Mouse (Mus musculus) lung, postnatal 0 days (tissue): Measurements from ENCODE around the gene Slc30a3. TPM values are rescaled to one million over a fixed set of nuclear protein-coding genes. Genes with fewer than 3 reads are reported as not detected.
A peak's percentile ranks its signal among the peaks of the same experiment; 100 is the strongest.

Source experiments
- ATAC-seq: fragments of 200-750 bp; cut with Nextera tagmentation; 2 replicates; pipeline ENCODE4 v1.8.0; 2017; ENCODE audit warnings: moderate library complexity
- DNase-seq: peaks from one replicate; pipeline ENCODE4 v3.0.0-alpha.2; 2016; ENCODE audit warnings: low spot score
- H3K27ac ChIP-seq: fragments of 300-500 bp; sonication (generic); 2 replicates; pipeline ENCODE4 v1.5.1; 2014; ENCODE audit warnings: antibody characterized with exemption, mild to moderate bottlenecking, low read length, mixed read lengths
- H3K27me3 ChIP-seq: fragments of 300-500 bp; sonication (generic); replicated peaks from 2 replicates; pipeline ENCODE4 v1.6.1; 2014; ENCODE audit warnings: low read length, mixed read lengths; ENCODE audit not compliant: insufficient read depth
- H3K36me3 ChIP-seq: fragments of 300-500 bp; sonication (generic); 2 replicates; pipeline ENCODE4 v1.6.1; 2014; ENCODE audit warnings: low read length, mixed read lengths; ENCODE audit not compliant: insufficient read depth
- H3K4me1 ChIP-seq: fragments of 300-500 bp; sonication (generic); 2 replicates; pipeline ENCODE4 v1.6.1; 2014; ENCODE audit warnings: antibody characterized with exemption, low read depth, low read length, mixed read lengths; ENCODE audit not compliant: insufficient read depth
- H3K4me2 ChIP-seq: fragments of 300-500 bp; sonication (generic); replicated peaks from 2 replicates; pipeline ENCODE4 v1.6.1; 2014; ENCODE audit warnings: low read depth, mild to moderate bottlenecking, low read length, moderate library complexity, mixed read lengths
- H3K4me3 ChIP-seq: fragments of 300-500 bp; sonication (generic); 2 replicates; pipeline ENCODE4 v1.5.1; 2014; ENCODE audit warnings: low read depth, low read length
- H3K9ac ChIP-seq: fragments of 300-500 bp; sonication (generic); replicated peaks from 2 replicates; pipeline ENCODE4 v1.6.1; 2014; ENCODE audit warnings: low read depth, mild to moderate bottlenecking
- H3K9me3 ChIP-seq: fragments of 300-500 bp; sonication (generic); 2 replicates; pipeline ENCODE4 v1.6.1; 2016; ENCODE audit warnings: low read length, mixed read lengths
- CTCF ChIP-seq: IDR thresholded peaks from 2 replicates; pipeline ENCODE4 v1.5.1; 2016; ENCODE audit warnings: antibody characterized with exemption, mild to moderate bottlenecking
- EP300 ChIP-seq: IDR thresholded peaks from 2 replicates; pipeline ENCODE4 v1.6.1; 2016; ENCODE audit warnings: antibody characterized with exemption, mild to moderate bottlenecking, control low read depth
- WGBS: fragments of 180-500 bp; shearing (Covaris S2); extraction: QIAGEN DNeasy Blood & Tissue Kit; methylation state at CpG from one replicate; pipeline ENCODE4 v1.1.7; 2014; 5-methylcytosine and 5-hydroxymethylcytosine counted together
- polyA plus RNA-seq: library from polyadenylated mRNA; unstranded; fragments of >200 nt; fragmentation: Nextera tagmentation; extraction: Ambion mirVana; gene quantifications from 2 replicates; pipeline ENCODE4 v1.2.1, GENCODE M21; 2015

Gene Slc30a3
- polyA plus RNA-seq, 1 experiment from 2014 or later = not detected

DNA sequence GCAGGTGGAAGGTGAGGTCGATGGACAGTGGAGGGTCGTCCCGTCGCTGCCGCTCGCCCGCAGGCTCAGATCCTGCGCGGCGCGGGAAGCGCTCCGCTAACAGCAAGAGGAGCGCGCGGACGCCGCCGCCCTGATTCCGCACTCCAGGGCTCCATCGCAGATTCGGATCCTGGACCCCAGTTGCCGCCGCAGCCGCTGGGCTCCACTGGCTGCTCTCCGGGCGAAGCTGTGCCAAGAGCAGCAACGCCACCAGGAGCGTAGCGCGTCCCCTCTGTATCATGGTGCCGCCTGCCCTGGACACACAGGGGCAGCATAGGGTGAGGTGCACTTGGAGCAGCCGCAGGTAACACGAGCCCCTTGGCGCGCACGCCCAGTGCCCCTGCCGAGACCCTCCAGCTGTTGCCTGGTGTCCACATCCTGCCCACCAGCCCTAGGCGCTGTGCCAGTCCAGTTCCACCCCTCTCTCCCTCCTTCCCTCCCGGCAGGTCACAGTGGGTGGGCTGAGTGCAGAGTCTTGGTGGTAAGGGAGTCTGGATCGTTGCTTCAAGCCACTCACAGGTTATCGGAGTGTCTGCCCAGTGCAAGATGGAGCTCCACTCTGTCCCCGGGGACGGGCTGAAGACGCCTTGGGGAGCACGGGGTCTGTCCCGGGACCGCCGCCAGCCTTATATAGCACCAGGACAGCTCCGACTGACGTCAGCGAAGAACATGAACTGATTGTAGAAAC is 30.4 kb upstream of the Slc30a3 start, which contains the start of gene Ucn:
Gene Ucn, minus strand, starts transcription at position 589 of the 727 bp plus-strand sequence.
- peak; percentile 50; the same call in 1 of the 2 replicates for ATAC-seq
- Histone ChIP-seq H3K36me3 (no peaks in the 10 kb centered on the region; the same call in 1 of the 2 replicates), H3K27me3 (peaks cover 42% of the 10 kb centered on the region), H3K27ac (no peak within 1 kb of the TSS), H3K4me1 (0 out of 2 replicates have a peak, but pooled peaks cover 4% of the 10 kb centered on the region), H3K4me2 (peak within 1 kb of the TSS; percentile 22), H3K4me3 (peak within 1 kb of the TSS; percentile 10; the same call in 1 of the 2 replicates), H3K9me3 (no peaks in the 10 kb centered on the region), H3K9ac (no peak within 1 kb of the TSS)
- DNase-seq = peak; percentile 24
- TF ChIP-seq EP300 (no peak), CTCF (no peak)
- WGBS = 1% methylated on average over 52 of the region's 52 CpGs

DNA sequence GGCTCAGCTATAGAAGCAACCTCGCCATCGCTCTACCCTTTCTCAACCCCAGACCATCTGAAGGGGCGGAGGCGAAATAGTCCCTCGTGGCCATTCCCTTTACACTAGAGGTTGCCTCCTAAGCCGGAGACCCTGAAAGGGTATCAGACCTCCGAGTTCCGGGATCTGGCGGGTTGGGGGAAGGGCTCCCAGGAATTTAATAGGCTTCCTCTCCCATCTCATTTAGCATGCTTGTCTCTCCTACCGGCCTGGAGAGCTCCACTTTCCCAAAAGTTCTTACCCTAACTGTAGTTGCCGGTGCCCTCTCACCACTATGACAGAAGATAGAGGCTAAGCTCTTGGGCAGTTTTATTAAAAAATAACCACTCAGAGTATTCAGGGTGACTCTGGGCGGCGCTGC is 29.6 kb upstream of the Slc30a3 start:
- 0 out of 2 replicates have a peak overlapping the region, but pooled peaks have one; percentile 22 for H3K4me2 ChIP-seq

DNA sequence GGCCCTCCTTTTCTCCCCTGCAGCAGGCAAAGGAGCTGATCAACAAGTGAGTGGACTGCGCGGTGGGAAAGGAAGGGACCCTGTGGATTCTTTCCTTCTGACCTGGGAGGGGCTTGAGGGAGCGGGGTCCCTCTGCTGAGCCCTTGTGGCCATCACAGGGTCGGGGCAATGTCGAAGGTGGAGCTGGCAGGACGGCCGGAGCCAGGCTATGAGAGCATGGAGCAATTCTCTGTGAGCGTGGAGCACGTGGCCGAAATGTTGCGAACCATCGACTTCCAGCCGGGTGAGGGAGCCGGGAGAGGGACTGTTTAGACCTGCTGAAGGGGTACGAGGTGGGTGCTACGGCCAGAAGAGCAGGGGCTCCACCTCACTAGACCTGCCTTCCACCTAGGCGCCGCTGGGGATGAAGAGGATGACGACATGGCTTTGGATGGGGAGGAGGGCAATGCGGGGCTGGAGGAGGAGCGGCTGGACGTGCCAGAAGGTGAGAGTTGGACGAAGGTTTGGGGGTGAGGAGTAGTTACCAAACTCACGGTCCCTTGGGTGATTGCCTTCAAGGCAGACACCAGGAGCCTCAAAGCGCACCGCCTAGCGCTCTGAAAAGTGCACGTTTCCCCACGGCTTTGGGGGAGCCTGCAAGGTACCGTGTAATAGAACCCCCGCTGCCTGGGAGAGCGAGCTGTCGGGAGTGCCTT is 28.8 kb upstream of the Slc30a3 start:
- Histone ChIP-seq H3K4me1 (0 out of 2 replicates have a peak, but pooled peaks cover 4% of the 10 kb centered on the region), H3K27ac (no peak overlapping the region), H3K4me2 (no peak overlapping the region), H3K9ac (no peak overlapping the region), H3K27me3 (peaks cover 42% of the 10 kb centered on the region), H3K36me3 (no peaks in the 10 kb centered on the region; the same call in 1 of the 2 replicates), H3K4me3 (no peak overlapping the region), H3K9me3 (no peaks in the 10 kb centered on the region)
- no peak for DNase-seq
- TF ChIP-seq EP300 (no peak), CTCF (no peak)
- under 1% methylated on average over 30 of the region's 33 CpGs for WGBS
- no peak for ATAC-seq

More for the DNA sequence above, 29.6 kb upstream of the Slc30a3 start:
- DNase-seq (no peak), ATAC-seq (no peak)
- Histone ChIP-seq H3K27ac (no peak overlapping the region), H3K9me3 (no peaks in the 10 kb centered on the region), H3K4me3 (0 out of 2 replicates have a peak overlapping the region, but pooled peaks have one; percentile 10), H3K36me3 (no peaks in the 10 kb centered on the region; the same call in 1 of the 2 replicates), H3K4me1 (0 out of 2 replicates have a peak, but pooled peaks cover 4% of the 10 kb centered on the region), H3K9ac (no peak overlapping the region), H3K27me3 (peaks cover 42% of the 10 kb centered on the region)
- no peak for TF ChIP-seq EP300
- TF ChIP-seq CTCF = no peak
- 3% methylated on average over 13 of the region's 13 CpGs for WGBS

DNA sequence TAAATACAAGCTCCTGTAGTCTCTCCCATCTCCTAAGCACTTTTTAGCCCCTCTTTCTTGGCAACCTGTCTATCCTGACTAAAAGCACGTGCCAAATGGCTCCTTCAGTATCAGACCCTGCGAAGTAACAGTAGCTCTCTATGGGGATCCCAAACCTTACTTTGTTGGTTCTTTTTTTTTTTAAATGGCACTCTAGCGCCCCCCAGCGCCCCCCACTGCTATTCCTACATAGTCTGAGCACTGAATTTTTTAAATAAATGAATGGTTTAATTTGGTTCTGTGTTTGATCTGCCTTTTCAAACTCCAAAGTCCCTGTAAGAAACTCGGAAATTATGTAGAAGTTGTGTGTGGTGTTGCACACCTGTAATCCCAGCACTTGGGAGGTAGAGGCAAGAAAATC is 18.0 kb upstream of the Slc30a3 start:
- ATAC-seq (no peak), DNase-seq (no peak)
- Histone ChIP-seq H3K9ac (no peak overlapping the region), H3K4me3 (no peak overlapping the region), H3K27ac (no peak overlapping the region), H3K36me3 (no peaks in the 10 kb centered on the region), H3K9me3 (no peaks in the 10 kb centered on the region), H3K4me2 (no peak overlapping the region), H3K27me3 (no peaks in the 10 kb centered on the region), H3K4me1 (no peaks in the 10 kb centered on the region)
- whole genome bisulfite sequencing = 37% methylated on average over 5 of the region's 5 CpGs
- TF ChIP-seq CTCF (no peak), EP300 (no peak)

DNA sequence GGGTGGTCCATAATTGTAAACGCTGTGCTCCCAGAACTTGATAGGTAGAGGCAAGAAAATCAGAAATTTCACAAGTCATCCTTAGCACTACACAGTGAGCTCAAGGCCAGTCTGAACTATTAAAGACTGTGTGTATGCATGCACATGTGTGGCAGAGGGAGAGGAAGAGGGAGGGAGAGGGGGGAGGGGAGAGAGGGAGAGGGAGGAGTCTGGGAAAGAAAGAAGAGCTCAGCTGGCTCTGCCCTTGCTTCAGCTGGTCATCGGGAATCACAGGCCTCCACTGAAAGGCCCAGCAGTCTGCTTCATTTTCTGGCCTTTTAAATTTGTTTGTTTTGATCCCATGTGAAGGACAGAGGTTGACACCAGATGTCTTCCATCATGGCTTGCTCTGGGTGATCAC is 15.4 kb upstream of the Slc30a3 start:
- H3K4me2 ChIP-seq = no peak overlapping the region
- H3K9ac ChIP-seq = no peak overlapping the region
- no peaks in the 10 kb centered on the region for H3K4me1 ChIP-seq
- no peak overlapping the region for H3K4me3 ChIP-seq
- ATAC-seq = no peak
- 33% methylated on average over 2 of the region's 2 CpGs for WGBS
- TF ChIP-seq CTCF (no peak), EP300 (no peak)
- H3K27me3 ChIP-seq = no peaks in the 10 kb centered on the region
- no peaks in the 10 kb centered on the region for H3K36me3 ChIP-seq
- H3K27ac ChIP-seq = no peak overlapping the region
- no peaks in the 10 kb centered on the region for H3K9me3 ChIP-seq
- DNase-seq = no peak

DNA sequence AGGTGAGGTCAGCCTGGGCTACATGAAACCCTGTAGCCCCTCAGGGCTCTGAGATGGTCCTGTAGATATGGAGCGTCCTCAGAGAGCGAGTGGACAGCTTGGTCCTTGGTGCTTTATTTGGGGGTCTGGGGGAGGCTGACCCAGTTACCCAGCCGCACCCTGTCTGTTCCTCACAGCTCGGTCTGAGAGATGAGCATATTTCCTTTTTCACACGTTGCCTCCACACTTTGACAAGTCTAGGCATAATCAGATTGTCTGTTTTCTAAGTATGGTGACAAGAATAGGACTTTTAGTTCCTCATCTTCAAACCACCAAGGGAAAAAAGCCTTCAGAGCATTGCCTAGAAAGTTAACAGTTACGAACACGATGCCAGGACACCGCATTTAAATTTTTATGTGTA is 13.1 kb upstream of the Slc30a3 start:
- no peak overlapping the region for H3K4me3 ChIP-seq
- H3K9me3 ChIP-seq = no peaks in the 10 kb centered on the region
- TF ChIP-seq CTCF = no peak
- no peak for TF ChIP-seq EP300
- H3K27ac ChIP-seq = no peak overlapping the region
- H3K4me1 ChIP-seq = no peaks in the 10 kb centered on the region
- no peak overlapping the region for H3K9ac ChIP-seq
- no peaks in the 10 kb centered on the region for H3K27me3 ChIP-seq
- DNase-seq (no peak), ATAC-seq (no peak)
- no peaks in the 10 kb centered on the region for H3K36me3 ChIP-seq
- H3K4me2 ChIP-seq = no peak overlapping the region
- WGBS = 80% methylated on average over 8 of the region's 8 CpGs
